Mouse (Mus musculus) forebrain, embryonic 14.5 days (tissue): ENCODE measurements around the gene Dhrs1. TPM values are rescaled to one million over a fixed set of nuclear protein-coding genes. Genes with fewer than 3 reads are reported as not detected.

ENCODE experiments used
- ATAC-seq: fragments of 200-750 bp; cut with Nextera tagmentation; 2 replicates; pipeline ENCODE4 v1.8.0; 2017; ENCODE audit warnings: mild to moderate bottlenecking, moderate library complexity
- DNase-seq: peaks from one replicate; pipeline ENCODE4 v3.0.0-alpha.2; 2015; ENCODE audit warnings: low spot score
- H3K27ac ChIP-seq: fragments of 300-500 bp; sonication (generic); 2 replicates; pipeline ENCODE4 v1.5.1; 2014; ENCODE audit warnings: low read depth, mild to moderate bottlenecking, control low read depth, low read length, moderate library complexity
- H3K27me3 ChIP-seq: fragments of 300-500 bp; sonication (generic); replicated peaks from 2 replicates; pipeline ENCODE4 v1.6.1; 2014; ENCODE audit warnings: low read length, control low read depth, mixed read lengths; ENCODE audit not compliant: control insufficient read depth, insufficient read depth
- H3K36me3 ChIP-seq: fragments of 300-500 bp; sonication (generic); 2 replicates; pipeline ENCODE4 v1.6.1; 2014; ENCODE audit warnings: low read length, control low read depth; ENCODE audit not compliant: control insufficient read depth, insufficient read depth
- H3K4me1 ChIP-seq: fragments of 300-500 bp; sonication (generic); 2 replicates; pipeline ENCODE4 v1.6.1; 2014; ENCODE audit warnings: antibody characterized with exemption, low read length, control low read depth; ENCODE audit not compliant: control insufficient read depth, insufficient read depth
- H3K4me2 ChIP-seq: fragments of 300-500 bp; sonication (generic); 2 replicates; pipeline ENCODE4 v1.6.1; 2014; ENCODE audit warnings: mild to moderate bottlenecking, control low read depth, low read length
- H3K4me3 ChIP-seq: fragments of 300-500 bp; sonication (generic); 2 replicates; pipeline ENCODE4 v1.5.1; 2014; ENCODE audit warnings: low read depth, low read length, control low read depth
- H3K9ac ChIP-seq: fragments of 300-500 bp; sonication (generic); 2 replicates; pipeline ENCODE4 v1.6.1; 2014; ENCODE audit warnings: mild to moderate bottlenecking, low read length, control low read depth, moderate library complexity
- H3K9me3 ChIP-seq: fragments of 300-500 bp; sonication (generic); replicated peaks from 2 replicates; pipeline ENCODE4 v1.6.1; 2016; ENCODE audit warnings: low read length, control low read depth, mixed read lengths; ENCODE audit not compliant: control insufficient read depth
- WGBS: fragments of 180-500 bp; shearing (Covaris S2); extraction: QIAGEN DNeasy Blood & Tissue Kit; methylation state at CpG from one replicate; pipeline ENCODE4 v1.1.7; 2014; 5-methylcytosine and 5-hydroxymethylcytosine counted together
- polyA plus RNA-seq: library from polyadenylated mRNA; unstranded; fragments of >200 nt; fragmentation: Nextera tagmentation; extraction: Ambion mirVana; gene quantifications from 2 replicates; pipeline ENCODE4 v1.2.1, GENCODE M21; 2014

Dhrs1 gene
- polyA plus RNA-seq, 1 experiment from 2014 or later: 84.4 TPM

DNA sequence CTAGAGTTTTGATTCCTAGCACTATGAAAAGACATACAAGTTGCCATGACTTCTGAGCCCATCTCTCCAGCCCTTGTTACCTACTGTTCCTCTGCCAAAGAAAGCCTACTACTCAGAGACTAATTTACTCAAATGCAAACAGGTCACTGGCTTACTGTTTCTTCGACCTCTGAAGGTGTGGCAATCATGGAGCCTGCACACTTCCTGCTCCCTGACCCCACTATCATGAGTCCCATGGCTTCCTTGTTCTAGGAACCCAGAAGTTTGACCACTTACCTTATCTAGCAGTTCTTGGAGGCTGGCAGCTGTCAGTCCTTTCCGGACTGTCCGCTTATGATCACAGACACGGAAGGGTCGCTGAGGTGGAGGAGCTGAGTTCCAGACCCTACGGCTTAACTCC lies 12.1 kb upstream of the Dhrs1 start:
- DNase-seq (no peak), ATAC-seq (no peak)
- Histone ChIP-seq H3K4me3 (no peak overlapping the region), H3K36me3 (peaks cover 36% of the 10 kb centered on the region), H3K9me3 (no peaks in the 10 kb centered on the region), H3K4me2 (no peak overlapping the region), H3K27ac (no peak overlapping the region), H3K4me1 (peaks cover 4% of the 10 kb centered on the region; the same call in 1 of the 2 replicates), H3K9ac (no peak overlapping the region), H3K27me3 (peaks cover 21% of the 10 kb centered on the region)
- WGBS: 85% methylated on average over 6 of the region's 6 CpGs

DNA sequence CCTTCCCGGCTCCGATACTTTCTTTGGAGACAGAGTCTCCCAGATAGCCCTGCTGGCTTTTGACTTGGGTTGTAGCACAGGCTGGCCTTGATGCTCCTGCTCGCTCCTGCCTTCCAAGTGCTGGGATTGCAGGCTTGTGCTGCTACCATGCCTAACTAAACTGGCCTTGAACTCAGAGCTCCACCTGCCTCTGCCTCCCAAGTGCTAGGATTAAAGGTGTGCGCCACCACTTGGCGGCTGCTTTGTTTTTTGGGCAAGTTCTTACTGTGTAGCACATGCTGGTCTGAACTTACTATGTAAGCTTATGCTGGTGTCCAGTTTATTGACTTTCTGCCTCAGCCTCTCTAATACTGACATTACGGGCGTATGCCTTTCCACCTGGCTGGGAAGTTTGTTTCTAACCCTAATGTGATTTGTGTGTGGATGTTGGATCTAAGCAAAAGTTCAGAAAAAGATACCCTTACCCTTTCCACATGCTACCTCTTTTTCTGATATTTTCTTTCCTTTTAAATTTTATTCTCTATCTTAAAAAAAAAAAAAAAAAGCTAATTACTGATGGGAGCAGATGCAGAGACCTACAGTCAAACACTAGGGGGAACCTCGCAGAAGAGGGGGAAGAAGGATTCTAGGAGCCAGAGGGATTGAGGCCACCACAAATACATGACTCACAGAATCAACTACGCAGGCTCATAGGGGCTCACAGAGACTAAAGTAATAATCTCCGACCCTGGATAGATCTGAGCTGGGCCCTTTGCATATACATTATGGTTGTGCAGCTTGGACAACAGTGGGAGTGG lies 1.8 kb upstream of the Dhrs1 start:
- Histone ChIP-seq H3K27me3 (no peaks in the 10 kb centered on the region), H3K9me3 (no peaks in the 10 kb centered on the region), H3K36me3 (peaks cover 30% of the 10 kb centered on the region), H3K27ac (no peak overlapping the region), H3K4me3 (no peak overlapping the region), H3K9ac (no peak overlapping the region), H3K4me1 (peaks cover 16% of the 10 kb centered on the region), H3K4me2 (peak overlapping the region; percentile 93)
- WGBS: 93% methylated on average over 10 of the region's 10 CpGs
- no peak for DNase-seq
- no peak for ATAC-seq

DNA sequence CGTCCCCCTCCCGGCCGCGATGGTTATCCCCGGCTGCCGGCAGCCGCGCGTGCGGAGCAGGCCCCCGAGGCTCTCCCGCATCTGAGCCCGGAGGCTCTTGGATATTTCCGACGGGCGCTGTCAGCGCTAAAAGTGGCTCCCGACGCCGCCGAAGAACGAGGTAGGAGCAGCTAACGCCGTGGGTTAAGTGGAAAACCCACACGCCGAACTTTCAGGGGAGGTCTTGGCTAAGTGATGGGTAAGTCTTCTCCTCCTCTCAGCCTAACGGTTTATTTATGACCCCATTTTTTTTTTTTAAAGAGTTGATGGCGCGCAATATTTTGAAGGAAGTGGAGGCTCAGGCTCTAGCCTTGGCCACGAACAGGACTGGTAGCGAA lies 359 bp upstream of the Dhrs1 start:
- no peaks in the 10 kb centered on the region for H3K9me3 ChIP-seq
- peak overlapping the region; percentile 46; the same call in 1 of the 2 replicates for H3K27ac ChIP-seq
- no peak for ATAC-seq
- DNase-seq: no peak
- peak overlapping the region; percentile 93 for H3K4me2 ChIP-seq
- WGBS: under 1% methylated on average over 30 of the region's 31 CpGs
- H3K36me3 ChIP-seq: peaks cover 23% of the 10 kb centered on the region
- no peaks in the 10 kb centered on the region for H3K27me3 ChIP-seq
- H3K9ac ChIP-seq: peak overlapping the region; percentile 86
- H3K4me1 ChIP-seq: peaks cover 16% of the 10 kb centered on the region
- peak overlapping the region; percentile 80 for H3K4me3 ChIP-seq

DNA sequence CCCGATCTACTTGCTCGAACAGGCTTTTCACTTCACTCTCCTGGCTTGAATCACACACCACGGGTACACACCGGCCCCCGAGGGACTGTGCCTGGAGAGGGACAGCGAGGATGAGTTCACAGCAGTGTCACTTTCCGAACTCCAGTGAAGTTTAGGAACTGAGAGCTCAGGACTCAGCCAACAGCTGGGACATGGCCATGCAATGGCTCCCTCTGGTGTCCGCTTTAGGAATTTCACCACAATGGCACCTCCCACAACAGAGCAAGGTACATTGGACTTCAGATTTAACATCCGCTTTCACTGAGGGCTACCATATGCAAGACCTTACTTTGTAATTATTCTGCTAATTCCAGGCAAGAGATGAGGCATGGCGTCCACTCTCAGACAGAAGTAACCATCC lies 1.8 kb downstream of the Dhrs1 start:
- ATAC-seq: peak; percentile 72
- Histone ChIP-seq H3K4me2 (no peak overlapping the region), H3K9ac (no peak overlapping the region), H3K4me3 (no peak overlapping the region), H3K27ac (no peak overlapping the region), H3K4me1 (peaks cover 16% of the 10 kb centered on the region), H3K9me3 (no peaks in the 10 kb centered on the region), H3K36me3 (peaks cover 23% of the 10 kb centered on the region), H3K27me3 (no peaks in the 10 kb centered on the region)
- DNase-seq: peak; percentile 85
- WGBS: 22% methylated on average over 10 of the region's 10 CpGs

DNA sequence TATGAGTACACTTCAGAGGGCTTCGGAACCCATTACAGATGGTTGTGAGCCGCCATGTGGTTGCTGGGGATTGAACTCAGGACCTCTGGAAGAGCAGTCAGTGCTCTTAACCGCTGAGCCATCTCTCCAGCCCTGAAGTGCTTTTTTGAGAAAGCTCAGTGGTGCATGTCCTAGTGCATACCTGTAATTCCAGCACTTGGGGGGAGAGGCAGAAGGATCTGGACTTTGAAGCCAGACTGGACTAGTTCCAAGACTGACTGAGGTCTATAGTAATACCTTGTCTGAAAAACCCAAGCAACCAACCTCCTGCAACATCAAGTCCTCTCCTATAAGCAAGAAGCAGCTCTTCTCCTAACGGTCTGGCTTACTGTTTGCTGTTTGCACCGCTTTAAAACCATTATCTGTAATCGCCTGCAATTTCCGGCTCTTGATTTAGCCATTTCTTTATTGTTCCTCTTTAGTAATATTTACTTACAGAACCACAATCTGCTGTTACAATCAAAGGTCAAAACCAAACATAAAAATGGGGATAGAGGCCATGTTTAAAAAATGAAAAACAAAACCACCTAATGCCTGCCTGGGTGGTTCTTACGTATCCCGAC lies 8.3 kb downstream of the Dhrs1 start:
- Histone ChIP-seq H3K9ac (no peak overlapping the region), H3K9me3 (no peaks in the 10 kb centered on the region), H3K27me3 (no peaks in the 10 kb centered on the region), H3K27ac (no peak overlapping the region), H3K4me3 (no peak overlapping the region), H3K36me3 (peaks cover 32% of the 10 kb centered on the region), H3K4me2 (no peak overlapping the region), H3K4me1 (no peaks in the 10 kb centered on the region)
- 89% methylated on average over 9 of the region's 9 CpGs for WGBS
- ATAC-seq: no peak
- no peak for DNase-seq

DNA sequence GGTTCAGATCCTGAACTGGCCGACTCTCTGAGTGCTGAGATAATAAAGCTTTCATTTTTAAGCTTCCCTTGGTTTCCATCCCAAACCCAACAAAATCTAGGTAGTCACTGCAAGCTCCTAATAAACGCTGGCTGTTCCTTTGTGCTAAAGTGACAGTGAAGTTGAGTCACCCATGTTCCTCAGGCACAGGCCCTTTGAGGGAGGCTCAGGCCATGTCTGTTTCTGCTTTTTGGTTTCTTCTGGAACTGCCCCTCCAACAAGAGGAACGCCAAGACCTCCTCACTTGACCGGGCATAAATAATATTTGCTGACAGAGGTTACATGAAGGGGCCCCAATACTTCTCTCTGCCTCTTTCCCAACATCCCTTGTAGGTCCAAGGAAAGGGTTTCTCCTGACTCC lies 9.7 kb downstream of the Dhrs1 start:
- Histone ChIP-seq H3K4me1 (no peaks in the 10 kb centered on the region), H3K27me3 (no peaks in the 10 kb centered on the region), H3K4me3 (no peak overlapping the region), H3K9me3 (no peaks in the 10 kb centered on the region), H3K4me2 (no peak overlapping the region), H3K9ac (no peak overlapping the region), H3K27ac (no peak overlapping the region), H3K36me3 (peaks cover 26% of the 10 kb centered on the region)
- ATAC-seq (no peak), DNase-seq (no peak)
- WGBS: 81% methylated on average over 4 of the region's 4 CpGs

DNA sequence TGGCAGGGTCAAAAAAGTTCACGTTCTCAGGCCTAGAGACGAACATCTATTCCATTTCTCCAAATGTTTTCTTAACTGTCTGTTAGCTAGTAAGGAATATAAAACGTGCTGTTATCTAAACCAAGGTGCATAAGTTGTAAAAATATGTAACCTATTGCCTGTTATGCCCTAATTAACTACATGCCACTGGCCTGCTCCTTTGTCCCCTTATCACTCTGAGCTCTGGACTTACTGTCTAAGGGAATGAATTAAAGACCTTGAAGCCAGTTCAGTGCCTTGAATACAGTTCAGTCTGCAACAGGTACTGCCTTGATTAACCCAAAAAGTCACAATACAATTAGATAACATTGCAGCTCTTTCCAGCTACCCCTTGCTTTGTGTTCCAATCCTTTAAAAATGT lies 10.2 kb downstream of the Dhrs1 start:
- no peak overlapping the region for H3K9ac ChIP-seq
- no peaks in the 10 kb centered on the region for H3K4me1 ChIP-seq
- no peaks in the 10 kb centered on the region for H3K9me3 ChIP-seq
- no peaks in the 10 kb centered on the region for H3K27me3 ChIP-seq
- H3K4me2 ChIP-seq: no peak overlapping the region
- no peak overlapping the region for H3K4me3 ChIP-seq
- DNase-seq (no peak), ATAC-seq (no peak)
- H3K27ac ChIP-seq: no peak overlapping the region
- peaks cover 23% of the 10 kb centered on the region for H3K36me3 ChIP-seq
- 69% methylated on average over 3 of the region's 3 CpGs for WGBS

DNA sequence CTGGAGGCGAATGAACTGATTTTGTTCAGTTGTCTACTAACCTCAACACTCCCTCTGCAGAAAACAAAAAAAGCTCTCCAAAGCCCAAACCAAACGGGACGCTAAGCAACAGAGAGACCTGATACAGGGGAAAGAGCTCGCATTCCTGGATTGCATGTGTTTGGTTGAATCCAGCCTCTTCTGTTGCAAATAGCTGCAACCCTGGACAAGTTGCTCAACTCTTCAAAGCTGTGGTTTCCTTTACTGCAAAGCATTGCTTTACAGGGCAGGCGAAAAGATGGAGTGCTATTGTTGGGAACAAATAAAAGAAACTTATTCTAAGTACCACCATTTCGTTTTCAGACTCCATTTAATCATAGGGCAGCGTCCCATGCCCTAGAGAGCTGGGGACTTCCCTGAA lies 10.6 kb downstream of the Dhrs1 start:
- no peaks in the 10 kb centered on the region for H3K9me3 ChIP-seq
- DNase-seq: no peak
- WGBS: 74% methylated on average over 7 of the region's 7 CpGs
- H3K27me3 ChIP-seq: no peaks in the 10 kb centered on the region
- no peak overlapping the region for H3K27ac ChIP-seq
- H3K4me1 ChIP-seq: no peaks in the 10 kb centered on the region
- no peak overlapping the region for H3K4me2 ChIP-seq
- peaks cover 19% of the 10 kb centered on the region for H3K36me3 ChIP-seq
- H3K4me3 ChIP-seq: no peak overlapping the region
- H3K9ac ChIP-seq: no peak overlapping the region
- no peak for ATAC-seq

DNA sequence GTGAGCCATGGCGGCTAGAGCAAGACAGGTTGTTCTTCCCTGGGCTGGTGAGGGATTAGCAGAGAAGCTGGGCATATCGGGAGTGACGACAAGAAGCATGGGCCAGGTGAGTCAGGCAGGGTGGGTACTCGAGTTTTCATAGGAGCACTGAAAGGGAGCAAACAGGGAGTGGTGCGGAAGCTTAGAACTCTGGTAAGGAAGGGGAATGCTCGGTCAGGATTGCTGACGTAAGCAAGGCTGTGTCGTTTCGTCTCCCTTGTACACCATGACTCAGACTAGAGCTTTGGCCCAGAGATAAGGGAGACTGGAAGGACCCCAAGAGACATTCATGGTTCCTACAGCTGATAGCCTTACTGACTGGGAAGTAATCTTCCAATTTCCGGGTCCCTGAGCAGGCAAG lies 11.6 kb downstream of the Dhrs1 start:
- H3K27ac ChIP-seq: no peak overlapping the region
- DNase-seq (no peak), ATAC-seq (no peak)
- no peaks in the 10 kb centered on the region for H3K4me1 ChIP-seq
- no peak overlapping the region for H3K9ac ChIP-seq
- no peak overlapping the region for H3K4me2 ChIP-seq
- no peaks in the 10 kb centered on the region for H3K27me3 ChIP-seq
- WGBS: 76% methylated on average over 10 of the region's 10 CpGs
- no peaks in the 10 kb centered on the region for H3K9me3 ChIP-seq
- no peak overlapping the region for H3K4me3 ChIP-seq
- H3K36me3 ChIP-seq: peaks cover 9% of the 10 kb centered on the region; the same call in 1 of the 2 replicates
